Mouse (Mus musculus) C2C12 (cell line): Measurements from ENCODE around the gene Lrrc4c.

Experiments used
- CEBPB ChIP-seq: IDR thresholded peaks from one replicate; pipeline ENCODE4 v1.6.1; 2011; ENCODE audit warnings: low read depth, mild to moderate bottlenecking, control low read depth, moderate library complexity
- CTCF ChIP-seq: IDR thresholded peaks from one replicate; pipeline ENCODE4 v1.5.1; 2011; ENCODE audit not compliant: control insufficient read depth, insufficient read depth, insufficient read length
- MAX ChIP-seq: IDR thresholded peaks from one replicate; pipeline ENCODE4 v1.6.1; 2011; ENCODE audit warnings: mild to moderate bottlenecking, control low read depth
- MYOD1 ChIP-seq: IDR thresholded peaks from one replicate; pipeline ENCODE4 v1.6.1; 2011; ENCODE audit warnings: low read depth; ENCODE audit not compliant: control insufficient read depth, insufficient read length
- MYOG ChIP-seq: IDR thresholded peaks from one replicate; pipeline ENCODE4 v1.6.1; 2011; ENCODE audit not compliant: control insufficient read depth, insufficient read length; ENCODE audit errors: extremely low read depth
- USF1 ChIP-seq: IDR thresholded peaks from one replicate; pipeline ENCODE4 v1.6.1; 2011; ENCODE audit warnings: low read depth, mild to moderate bottlenecking, control low read depth, moderate library complexity

DNA sequence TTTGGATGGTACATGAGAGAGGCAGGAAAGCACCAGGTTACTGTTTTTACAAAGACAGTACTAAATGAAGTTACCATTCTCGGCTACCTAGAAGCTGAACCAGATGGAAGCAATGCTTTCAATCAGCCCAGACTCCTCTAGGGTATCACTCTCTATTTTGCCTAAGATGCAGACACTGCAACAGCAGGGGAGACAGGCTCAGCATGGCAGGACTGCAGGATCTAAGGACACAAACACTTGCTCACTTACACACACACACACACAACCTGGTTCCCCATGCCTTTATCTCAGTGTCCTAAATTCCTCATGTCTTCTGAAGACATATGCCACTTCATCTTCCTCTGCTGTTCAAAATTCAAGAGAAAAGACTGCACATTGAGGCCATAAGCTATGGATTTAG lies 1167.0 kb downstream of the Lrrc4c start:
- no peak for TF ChIP-seq CTCF
- no peak for TF ChIP-seq USF1
- TF ChIP-seq MAX, result no peak
- no peak for TF ChIP-seq MYOG
- TF ChIP-seq MYOD1, result no peak
- no peak for TF ChIP-seq CEBPB
